Mouse (Mus musculus): ENCODE data around the gene Muc13. TPM values are rescaled to one million over a fixed set of nuclear protein-coding genes. Genes with fewer than 3 reads are reported as not detected.

Gene Muc13
- total RNA-seq, 4 experiments from 2014 or later = 0.09 to 0.14 TPM; not detected in 2

DNA sequence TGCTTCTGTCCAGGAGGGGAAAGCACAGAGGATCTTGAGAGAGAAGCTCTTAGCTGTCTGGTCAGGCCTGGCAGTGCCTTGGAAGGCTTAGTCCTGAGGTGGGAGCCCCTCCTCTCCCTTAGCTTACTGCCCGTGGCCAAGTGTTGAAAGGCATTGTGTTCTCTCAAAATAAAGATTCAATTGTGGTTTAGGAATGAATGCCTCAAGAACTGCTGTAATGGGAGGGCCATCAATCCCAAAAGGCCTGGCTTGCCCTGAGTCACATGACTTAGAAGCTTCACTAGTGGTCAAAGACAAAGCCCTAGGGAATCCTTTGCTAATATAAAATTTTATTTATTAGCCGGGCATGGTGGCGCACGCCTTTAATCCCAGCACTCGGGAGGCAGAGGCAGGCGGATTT, 30.8 kb downstream of the Muc13 start:
- DNase-seq (ENCODE audit: low spot score) = no peak

DNA sequence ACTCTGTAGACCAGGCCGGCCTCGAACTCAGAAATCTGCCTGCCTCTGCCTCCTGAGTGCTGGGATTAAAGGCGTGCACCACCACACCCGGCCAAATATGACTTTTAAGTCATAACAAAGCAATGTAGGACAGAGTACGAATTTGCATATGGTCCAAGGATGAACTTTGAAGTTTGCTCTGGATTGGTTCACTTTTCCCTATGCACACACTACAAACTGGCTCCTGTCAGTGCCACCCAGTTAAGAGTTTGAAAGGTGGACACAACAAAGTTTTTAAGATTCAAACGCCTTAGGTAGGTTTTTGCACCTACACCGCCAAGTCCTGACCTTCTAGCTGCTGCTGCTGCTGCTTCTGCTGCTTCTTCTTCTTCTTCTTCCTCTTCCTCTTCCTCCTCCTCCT, 34.7 kb downstream of the Muc13 start:
- DNase-seq (ENCODE audit: low spot score) = no peak

DNA sequence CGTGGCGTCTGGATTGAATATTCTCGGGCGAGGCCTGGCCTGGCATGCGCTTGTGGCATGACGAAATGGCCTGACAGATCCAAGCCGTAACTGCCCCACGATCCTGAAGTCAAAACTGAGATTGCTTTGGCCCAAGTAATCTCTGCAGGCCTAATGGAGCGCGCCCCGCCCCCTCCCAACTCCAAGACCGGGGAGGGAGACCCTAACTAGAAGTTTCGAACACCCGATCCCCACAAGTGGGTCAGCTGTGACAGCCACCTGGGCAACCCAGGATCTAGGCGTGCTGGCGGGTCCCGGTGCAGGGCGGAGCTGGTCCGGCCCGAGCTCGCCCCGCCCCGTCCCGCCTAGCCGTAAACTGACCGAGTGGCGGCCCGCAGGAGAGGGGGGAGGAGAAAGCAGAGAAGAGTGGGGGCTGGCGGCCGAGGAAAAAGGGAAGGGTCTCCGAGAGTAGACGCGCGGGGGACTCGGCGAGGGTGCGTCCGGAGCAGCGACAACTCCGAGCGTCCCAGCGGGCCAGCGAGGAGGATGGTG, 35.5 kb downstream of the Muc13 start, which contains the start of gene Itgb5:
Itgb5 (plus strand) TSS at position 365 of the 531 bp plus-strand sequence.
- DNase-seq (ENCODE audit: low spot score) = peak; percentile 77

- DNase-seq (ENCODE audit: low spot score) = peak; percentile 43
These were observed 36.1 kb downstream of the Muc13 start for GRCm38 (mm10) chr16:33829842-33830511.

- DNase-seq (ENCODE audit: low spot score) = no peak
These were observed 36.8 kb downstream of the Muc13 start for GRCm38 (mm10) chr16:33830512-33831105.

GRCm38 (mm10) chr16:33832057-33832456, 38.2 kb downstream of the Muc13 start:
- no peak for DNase-seq (ENCODE audit: low spot score)

DNA sequence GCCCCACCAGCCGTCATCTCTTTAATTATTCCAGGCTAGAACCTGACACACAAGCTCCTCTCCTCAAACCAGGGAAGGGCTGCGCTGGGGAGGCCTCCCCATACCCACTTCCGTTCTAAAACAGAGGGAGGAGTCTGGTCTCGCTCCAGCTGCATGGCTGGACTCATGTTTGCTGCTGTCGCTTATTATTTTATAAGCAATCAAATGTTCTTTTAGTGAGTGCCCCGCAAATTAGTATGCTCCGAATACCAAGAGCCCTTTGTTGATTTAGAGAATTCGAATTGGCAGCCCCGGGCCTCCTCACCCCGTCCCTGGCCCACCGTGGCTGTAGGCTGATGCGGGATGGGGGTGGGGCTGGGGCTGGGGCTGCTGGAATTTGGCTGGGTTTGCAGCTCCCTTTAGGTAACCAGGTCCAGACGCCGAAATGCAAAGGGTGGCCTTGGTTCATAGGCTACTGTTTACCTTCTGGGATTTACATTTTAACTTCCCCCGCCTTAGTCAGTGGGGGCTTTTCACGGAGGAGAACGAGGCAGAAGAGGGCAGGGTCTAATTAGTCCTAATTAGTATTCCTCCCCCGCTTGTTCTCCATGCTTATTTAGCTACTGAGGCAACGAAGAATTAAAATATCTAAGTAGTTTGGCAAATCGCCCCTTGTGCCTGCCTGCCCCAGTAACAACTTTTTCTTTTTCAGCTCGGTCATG, 39.0 kb downstream of the Muc13 start:
- DNase-seq (ENCODE audit: low spot score) = no peak

- DNase-seq (ENCODE audit: low spot score) = no peak
These were observed 39.6 kb downstream of the Muc13 start for GRCm38 (mm10) chr16:33833429-33833753.

GRCm38 (mm10) chr16:33833781-33834482, 40.1 kb downstream of the Muc13 start:
- peak; percentile 68 for DNase-seq (ENCODE audit: low spot score)

DNA sequence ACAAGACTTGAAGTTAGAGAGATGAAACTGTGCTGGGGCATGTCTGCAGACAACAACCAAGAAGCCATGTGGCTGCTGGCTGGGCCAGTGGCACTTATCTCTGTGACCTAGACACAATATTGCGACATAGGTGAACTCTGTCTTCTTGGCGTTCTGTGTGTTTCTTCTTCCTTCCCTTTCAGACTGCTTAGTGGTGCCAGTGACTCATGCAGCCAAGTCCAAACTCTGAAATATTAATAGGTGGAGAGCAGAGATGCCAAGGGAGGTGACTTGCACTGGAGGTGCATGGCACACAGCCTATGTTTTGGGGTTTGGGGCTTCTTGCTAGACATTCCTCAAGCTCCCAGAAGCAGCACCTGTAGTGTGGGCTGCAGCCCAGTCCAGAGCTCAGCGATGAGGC, 42.8 kb downstream of the Muc13 start:
- DNase-seq (ENCODE audit: low spot score) = no peak

DNA sequence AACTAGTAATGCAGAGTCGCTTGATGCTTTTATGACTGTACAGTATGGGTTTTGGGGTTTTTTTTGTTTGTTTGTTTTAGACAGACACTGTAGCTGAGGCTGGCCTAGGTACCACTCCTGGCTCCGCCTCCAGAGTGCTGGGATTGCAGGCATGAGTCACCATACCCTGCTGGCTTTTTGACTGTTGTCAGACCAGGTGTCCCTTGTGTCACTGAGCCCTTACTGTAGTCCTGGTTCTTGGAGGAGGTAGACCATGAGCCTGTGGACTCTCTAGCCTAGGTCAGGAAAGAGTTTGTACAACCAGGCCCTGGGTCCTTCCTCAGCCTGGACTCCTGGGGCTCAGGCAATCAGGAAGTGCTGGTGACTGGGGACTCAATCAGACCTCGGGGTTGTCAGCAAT, 43.4 kb downstream of the Muc13 start:
- DNase-seq (ENCODE audit: low spot score) = no peak

GRCm38 (mm10) chr16:33840616-33841015, 46.8 kb downstream of the Muc13 start:
- no peak for DNase-seq (ENCODE audit: low spot score)

GRCm38 (mm10) chr16:33842081-33842880, 48.4 kb downstream of the Muc13 start:
- no peak for DNase-seq (ENCODE audit: low spot score)

DNA sequence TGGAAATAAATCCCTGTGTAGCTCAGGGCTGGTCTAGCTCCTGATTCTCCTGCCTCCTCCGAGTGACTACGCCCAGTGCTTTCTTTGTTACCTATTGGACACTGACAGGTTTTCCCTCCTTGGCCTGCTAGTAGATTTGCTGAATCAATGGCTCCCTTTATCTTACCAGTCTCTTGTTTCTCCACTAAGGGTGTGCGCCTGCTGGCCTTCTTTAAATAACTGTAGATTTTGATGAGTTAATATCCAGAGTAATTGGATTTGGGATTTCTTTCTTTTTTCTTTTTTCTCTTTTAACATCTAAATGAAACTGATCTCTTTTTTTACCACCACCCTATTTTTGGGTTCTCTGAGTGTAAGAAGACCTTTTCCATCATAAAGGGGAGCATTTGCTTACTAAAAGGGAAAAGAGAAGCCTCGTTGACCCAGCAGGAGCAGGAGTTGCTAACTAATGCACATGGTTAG, 50.3 kb downstream of the Muc13 start:
- DNase-seq (ENCODE audit: low spot score) = no peak

DNA sequence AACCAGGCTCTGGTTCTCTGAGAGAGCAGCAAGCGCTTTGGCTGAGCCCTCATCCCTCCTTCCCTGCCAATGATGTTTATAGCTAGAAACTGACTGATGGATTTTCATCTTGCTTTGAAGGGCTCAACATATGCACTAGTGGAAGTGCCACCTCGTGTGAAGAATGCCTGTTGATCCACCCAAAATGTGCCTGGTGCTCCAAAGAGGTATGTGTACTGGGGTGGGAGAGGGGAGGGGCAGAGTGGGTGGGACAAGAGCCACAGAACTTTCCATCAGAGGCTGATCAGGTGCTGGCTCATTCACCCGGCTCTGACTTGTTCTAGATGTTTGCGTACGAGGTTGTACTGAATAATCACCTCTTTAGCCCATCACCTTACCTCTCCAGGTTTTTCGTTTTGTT, 51.0 kb downstream of the Muc13 start:
- DNase-seq (ENCODE audit: low spot score) = no peak

DNA sequence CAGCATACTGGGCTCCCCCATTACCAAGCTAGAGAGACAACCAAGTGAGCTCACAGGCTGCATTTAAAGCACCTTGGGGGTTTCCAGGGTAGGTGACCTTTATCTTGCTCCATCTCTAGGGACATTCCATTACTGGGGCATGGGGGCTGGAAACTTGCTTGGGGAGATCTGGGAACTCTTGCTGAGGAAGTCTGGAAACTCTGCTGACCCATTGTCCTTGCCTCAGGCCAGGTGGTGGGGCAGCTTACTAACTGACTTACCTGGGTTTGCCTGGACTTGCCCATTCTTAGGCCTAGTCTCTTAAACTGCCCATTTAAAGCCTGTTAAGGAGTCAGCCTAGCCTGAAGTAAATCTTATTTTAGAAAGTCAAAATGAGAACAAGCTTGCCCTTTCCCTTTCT, 59.4 kb downstream of the Muc13 start:
- no peak for DNase-seq (ENCODE audit: low spot score)

DNA sequence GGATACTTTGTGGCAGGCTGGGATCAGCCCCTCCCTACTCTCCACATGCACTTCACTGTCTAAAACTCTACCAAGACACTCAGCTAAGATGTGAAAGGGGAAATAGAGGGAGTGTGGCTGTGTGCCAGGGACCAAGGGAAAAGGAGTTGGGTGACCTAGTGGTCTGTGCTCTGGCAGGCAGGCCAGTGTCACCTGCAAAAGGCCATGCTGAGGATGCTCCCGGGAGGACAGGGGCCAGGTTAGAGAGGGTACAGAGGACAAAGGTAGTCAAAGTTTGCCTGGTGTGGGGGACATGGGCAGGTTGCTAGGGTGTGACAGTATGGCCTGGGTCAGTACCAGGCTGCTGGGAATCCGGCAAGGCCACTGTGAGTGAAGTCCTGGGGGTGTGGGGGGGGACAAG, 64.9 kb downstream of the Muc13 start:
- no peak for DNase-seq (ENCODE audit: low spot score)

GRCm38 (mm10) chr16:33859380-33859779, 65.5 kb downstream of the Muc13 start:
- no peak for DNase-seq (ENCODE audit: low spot score)

DNA sequence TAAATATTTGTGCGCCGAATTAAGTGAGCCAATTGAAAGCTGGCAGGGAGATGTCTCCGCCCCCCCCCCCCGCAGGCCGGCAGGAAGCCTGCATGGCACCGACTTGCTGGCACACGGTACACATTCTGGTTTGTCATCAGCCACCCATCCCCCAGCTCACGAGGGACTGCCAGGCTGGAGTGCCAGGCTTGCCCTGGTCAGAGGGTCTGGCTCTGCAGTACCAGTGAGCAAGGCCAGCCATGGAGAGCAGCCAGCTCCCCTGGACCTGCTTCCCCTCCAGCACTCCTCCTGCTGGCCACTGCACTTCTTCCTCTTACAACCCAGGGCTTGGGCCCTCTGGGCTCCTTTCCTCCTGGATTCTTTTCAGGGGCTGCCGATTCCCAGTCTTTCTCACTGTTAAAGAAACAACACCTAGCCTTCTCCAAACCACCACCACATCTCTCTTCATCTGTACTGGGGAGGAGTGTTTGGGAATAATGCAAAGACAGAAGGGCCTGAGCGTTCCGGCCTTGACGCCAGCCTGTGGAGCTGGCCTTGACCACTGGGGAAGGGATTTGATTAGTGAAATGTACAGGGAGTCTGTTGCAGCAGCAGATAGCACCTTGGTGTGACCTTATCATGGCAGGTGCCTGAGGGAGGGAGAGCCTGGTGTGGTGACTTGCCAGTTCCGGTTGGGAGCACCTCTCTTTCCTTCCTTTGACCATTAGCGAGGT, 66.3 kb downstream of the Muc13 start:
- peak; percentile 78 for DNase-seq (ENCODE audit: low spot score)

DNA sequence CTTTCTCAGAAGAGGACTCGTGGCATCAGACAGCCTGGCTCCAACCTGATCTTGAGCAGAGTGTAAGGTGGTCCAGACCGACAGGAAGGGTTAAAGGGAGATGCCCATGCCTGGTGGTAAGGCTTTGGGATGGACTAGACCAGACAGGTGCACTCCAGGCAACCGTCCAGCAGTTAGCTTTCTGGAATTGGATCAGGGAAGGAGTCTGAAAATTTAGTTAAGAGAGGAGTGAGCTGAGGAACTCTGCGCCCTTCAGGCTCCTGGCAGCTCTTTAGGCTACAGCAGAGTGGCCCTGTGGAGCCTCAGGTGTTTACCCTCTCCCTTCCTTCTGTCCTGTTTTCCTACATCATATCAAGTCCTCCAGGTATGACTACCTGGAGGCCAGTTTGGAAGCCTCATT, 68.6 kb downstream of the Muc13 start:
- DNase-seq (ENCODE audit: low spot score) = no peak

Measured in heart, adult 8-10 months (tissue).